Mouse (Mus musculus) layer of hippocampus, postnatal 14 days (tissue): ENCODE data around the gene Arrdc2. TPM values are rescaled to one million over a fixed set of nuclear protein-coding genes. Genes with fewer than 3 reads are reported as not detected.
A peak's percentile ranks its signal among the peaks of the same experiment; 100 is the strongest.
"Not testable (repeated sequence)": the region's sequence is repeated elsewhere in the genome, so short reads cannot be mapped to it uniquely, and the experiment has no call there.

ENCODE experiments used
- DNase-seq, 2 experiments: peaks; one replicate each; pipeline ENCODE4 v3.0.0; 2021 to 2022; ENCODE audit warnings: low spot score in 2 of 2, mixed read lengths in 1 of 2
- total RNA-seq, 2 experiments: library from RNA; stranded (reverse); gene quantifications; 2 replicates each; pipeline ENCODE4 v1.2.3; 2021

The Arrdc2 gene
- total RNA-seq, 2 experiments from 2014 or later = 23.3 to 24.5 TPM

DNA sequence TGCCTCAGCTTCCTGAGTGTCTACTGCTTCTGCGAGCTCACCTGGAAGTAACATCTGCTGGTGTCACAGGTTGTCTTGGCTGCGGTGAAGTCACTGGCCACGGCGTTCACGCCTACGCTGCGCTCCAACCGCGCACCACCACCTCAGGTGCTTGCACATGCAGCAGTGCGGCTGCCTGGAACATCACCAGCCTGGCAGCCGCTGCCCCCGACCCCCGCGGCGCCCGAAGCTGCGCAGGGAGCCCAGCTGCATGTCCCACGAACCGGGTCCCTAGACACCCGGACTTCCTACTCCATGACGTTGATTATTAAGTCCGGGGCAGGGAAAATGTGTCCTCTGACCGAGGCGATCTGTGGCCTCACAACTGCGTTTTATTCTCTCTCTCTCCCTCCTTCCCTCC lies 3.0 kb upstream of the Arrdc2 start:
- DNase-seq = no peak

DNA sequence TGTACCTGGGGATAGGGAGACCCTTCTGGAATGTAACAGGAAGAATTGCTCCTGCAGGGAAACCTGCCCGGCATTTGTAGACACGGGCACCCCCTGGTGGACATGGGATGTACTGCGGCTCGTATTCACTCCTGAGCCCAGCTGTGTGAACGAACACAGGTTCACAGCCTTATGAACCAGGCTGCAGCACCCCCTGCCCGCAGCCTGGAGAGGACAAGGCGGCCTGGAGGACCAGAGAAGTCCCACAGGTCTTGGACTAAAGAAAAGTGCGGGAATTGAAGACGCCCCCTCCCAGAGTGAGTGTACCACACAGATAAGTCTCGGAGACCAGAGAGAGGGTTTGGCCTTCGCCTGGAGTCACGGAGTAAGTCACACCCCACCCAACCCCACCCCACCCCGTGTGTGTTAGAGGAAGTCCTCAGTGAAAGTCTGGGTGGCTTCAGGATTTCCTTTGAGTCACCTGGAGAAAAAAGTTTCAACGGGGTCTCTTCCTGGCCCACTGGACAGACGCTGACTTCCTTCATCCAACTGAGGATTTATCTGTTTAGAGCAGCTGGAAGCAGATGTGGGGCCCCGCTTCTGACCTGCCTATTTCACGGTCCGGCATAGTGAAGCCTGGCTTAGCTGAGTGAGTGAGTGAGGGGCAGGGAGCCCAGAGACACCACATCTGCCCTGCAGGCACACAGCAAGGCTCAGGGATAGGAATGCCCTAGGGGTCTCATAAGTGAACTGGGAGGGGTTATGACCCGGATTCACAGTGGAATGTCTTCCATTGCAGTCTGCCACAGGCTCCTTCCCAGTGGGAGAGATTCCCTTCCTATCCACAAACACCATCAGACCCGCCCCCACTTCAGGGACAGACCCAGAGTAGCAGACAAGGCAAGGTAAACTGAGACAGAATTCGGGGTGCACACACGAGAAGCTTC lies 1.9 kb upstream of the Arrdc2 start:
- DNase-seq = peak; percentile 92

DNA sequence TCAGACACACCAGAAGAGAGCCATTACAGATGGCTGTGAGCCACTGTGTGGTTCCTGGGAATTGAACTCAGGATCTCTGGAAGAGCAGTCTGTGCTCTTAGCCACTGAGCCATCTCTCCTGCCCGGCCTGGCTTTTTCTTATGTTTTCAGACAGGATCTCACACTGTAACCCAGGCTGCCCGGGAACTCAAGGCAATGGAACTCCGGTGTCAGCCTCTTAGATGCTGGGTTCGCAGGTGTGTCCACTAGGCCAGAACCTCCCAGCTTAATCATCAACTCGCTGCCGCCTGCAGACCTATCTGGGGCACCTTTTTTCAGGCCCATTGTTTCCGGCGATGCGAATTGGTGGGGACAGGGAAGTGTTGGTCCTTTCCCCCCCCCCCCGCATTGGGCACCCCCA lies 1.1 kb upstream of the Arrdc2 start:
- DNase-seq = no peak

DNA sequence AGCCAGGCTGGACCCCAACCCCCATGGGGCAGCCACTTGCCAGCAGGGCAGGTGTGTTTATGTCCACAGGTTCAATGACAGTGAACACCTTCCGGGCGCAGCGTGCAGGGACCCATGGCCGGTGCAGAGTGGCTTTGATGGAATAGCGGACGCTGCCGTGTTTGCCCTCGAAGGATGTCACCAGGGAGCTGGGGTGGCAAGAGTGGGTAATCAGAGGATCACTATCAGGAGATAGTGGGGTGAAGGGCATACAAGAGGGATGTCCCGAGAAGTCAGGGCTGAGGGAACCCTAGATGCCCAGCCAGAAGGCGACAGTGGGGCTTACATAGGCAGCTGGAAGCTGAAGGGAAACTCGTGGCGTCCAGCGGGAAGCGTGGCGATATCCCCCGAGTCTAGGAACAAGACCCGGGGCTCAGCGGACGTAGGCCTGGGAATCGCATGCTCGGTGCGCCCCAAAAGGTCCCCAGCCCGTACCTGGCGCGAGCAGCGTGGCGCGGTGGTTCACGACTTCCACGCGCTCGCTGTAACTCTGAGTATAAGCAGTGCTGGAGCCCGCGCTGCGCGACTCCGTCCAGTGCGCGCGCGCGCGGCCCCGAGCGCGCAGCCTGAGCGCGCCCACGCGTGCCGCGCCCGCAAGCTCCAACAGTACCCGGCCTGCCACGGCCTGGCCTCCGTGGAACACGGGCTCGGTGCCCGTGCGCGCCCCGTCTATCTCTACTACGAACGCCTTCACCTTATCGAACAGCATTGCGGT lies 689 bp downstream of the Arrdc2 start:
- DNase-seq = no peak

DNA sequence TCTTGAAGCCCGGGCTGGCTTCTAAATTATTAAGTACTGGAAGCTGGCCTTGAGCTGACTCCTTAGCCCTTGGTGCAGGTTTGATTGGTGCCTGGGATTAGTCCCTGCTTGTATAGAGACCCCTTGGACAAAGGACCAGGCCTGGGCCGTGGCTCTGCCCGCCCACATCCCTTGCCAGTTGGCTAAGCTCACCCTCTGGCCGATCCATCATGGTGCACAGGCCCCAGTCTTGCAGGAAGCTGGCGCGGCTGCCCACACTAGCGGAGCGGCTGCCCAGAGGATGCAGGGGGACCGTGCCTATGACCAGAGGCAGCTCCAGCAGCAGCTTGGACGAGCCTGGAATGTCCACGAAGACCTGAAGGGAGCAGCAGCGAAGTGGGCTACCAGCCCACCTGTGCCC lies 2.9 kb downstream of the Arrdc2 start:
- peak in 1 of 2 experiments; percentile 58 for DNase-seq

DNA sequence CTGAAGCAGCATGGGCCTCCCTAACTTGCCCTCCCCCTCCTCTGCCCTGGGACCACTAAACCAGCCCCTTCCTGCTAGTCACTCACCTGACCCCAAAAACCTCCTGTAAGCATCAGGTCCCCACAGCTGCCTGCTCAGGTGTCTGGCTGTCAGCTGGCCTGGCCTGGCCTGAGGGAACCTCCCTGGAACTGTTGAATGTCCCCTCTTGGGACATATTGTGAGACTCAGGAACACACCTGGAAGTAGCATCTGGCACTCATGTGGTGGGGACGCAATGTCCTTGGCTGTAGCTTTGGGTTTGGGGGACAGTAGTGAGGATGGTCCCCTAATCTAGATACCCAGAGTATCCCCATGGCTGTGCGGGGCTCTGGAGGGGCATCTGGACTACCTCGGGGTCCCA lies 5.4 kb downstream of the Arrdc2 start:
- no peak for DNase-seq

DNA sequence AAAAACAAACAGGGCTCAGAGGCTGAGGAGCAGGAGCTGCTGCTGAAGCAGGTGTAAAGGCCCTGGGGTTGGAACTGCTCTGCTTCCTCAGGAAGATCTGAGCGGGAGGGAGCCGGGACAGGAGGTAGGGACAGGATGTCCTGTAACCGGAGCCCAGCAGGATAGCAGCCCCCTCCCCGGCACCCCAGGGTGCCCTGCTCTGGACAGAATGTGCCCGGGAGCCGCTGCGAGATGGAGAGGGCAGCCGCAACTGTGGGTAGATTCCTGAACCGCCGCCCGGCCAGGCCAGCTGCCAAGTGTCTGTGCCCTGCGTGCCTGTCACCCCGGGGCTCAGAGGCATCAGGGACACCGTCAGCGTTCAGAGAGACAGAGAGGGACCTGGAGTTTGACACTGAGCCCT lies 6.0 kb downstream of the Arrdc2 start:
- DNase-seq = peak in 1 of 2 experiments; percentile 62

DNA sequence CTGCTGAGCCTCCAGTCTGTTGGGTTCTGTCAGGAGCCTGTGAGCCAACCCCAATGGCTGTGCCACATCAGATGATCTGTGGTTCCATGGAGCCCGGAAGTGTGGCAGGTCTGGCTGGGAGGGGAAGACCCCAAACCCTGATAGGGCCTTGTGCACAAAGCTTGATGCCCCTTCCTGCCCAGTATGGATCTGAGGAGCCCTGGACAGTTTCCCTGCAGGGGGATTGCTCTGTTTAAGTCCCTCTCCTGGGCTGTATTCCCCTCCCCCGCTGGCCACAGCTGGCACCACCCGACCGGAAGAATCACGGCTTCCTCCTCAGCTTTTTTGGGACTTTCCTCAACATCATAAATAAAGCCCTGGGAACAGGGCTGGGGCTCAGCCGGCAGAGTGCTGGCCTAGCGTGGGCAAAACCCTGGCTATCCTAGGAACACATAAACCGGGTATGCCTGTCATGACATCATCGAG lies 6.5 kb downstream of the Arrdc2 start:
- no peak for DNase-seq

DNA sequence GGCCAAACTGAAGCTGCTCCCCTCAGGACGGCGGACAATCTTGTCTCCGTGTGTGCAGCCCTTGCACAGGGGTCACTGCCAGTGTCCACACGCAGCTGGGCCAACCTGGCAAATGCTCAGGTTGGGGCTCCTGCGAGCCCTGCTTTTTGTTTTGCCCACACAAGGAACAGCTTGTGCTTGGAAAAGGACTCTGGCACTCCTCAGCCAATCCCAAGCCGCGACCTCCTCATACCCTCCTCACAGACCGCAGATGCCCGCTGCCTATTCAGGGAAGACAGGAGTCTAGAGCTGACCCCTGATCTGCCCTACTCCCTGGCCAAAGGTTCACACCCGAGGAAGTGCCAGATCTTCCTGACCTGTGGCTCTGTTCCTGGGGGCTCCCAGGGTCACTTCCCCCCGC lies 7.1 kb downstream of the Arrdc2 start:
- no peak for DNase-seq

DNA sequence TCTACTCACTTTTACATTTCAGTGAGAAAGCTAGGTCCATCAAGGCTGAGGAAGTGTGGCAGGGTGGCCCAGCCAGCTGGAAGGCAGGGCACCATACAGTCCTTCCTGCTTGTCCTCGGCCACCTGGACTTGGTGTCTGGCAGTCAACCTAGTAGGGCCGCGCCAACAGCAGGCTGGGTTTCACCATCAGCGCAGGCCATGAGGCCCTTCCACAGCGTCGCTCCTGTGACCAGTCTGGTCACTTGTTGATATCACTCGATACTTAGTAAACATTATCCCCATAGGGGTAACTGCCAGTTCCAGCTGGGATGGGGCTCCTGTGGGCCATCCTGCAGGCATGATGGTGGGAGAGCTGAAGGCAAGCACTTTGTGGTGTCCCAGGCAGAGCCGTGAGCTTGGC lies 8.0 kb downstream of the Arrdc2 start:
- DNase-seq = no peak

DNA sequence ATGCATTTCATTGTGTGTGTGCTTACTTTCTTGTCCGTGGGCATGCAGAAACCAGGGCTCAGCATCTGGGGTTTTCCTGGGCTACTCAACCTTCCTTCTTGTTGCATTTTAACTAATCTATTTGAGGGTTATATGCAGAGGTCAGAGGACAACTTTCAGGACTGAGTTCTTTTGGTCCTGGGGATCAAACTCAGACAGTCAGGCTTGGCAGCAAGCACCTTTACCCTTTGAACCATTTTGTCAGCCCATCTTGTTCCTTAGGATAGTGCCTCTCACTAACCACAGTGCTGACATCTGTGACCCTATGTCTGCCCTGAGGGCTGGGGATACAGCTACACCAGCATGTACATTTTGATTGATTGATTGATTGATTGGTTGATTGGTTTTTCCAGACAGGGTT lies 11.7 kb downstream of the Arrdc2 start:
- DNase-seq = no peak

DNA sequence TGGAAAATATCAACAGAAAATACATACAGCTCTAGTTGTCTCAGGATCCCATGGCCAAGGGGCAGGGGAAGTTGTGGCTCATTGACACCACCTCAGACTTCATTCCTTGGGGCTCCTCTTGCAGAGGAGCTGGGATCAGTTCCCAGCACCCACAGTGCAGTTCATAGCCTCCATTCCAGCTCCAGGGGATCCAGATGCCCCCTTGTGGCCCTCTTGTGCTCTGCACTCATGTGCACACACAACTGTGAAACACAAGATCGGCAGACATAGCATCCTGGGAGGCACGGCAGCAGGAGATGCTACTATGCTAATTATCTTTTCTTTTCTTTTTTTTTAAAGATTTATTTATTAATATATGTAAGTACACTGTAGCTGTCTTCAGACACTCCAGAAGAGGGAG lies 12.5 kb downstream of the Arrdc2 start:
- no peak for DNase-seq

DNA sequence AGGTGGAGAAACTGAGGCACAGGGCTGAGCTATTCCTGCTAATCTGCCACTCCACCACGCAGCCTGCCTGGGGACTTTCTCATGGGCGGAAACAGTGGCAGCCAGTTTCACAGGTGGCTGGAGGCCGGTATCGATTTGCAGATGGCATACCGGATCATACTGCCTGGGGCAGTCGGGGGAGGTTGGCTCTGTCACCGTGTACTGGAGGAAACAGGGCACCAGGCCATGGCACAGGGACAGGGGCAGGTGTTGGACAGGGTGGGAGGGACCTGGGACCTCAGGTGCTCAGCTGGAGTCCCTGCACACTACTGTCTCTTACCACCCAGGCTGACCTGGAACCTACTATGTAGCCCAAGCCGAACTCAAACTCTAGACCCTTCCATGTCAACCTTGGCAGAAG lies 13.7 kb downstream of the Arrdc2 start:
- DNase-seq = no peak

DNA sequence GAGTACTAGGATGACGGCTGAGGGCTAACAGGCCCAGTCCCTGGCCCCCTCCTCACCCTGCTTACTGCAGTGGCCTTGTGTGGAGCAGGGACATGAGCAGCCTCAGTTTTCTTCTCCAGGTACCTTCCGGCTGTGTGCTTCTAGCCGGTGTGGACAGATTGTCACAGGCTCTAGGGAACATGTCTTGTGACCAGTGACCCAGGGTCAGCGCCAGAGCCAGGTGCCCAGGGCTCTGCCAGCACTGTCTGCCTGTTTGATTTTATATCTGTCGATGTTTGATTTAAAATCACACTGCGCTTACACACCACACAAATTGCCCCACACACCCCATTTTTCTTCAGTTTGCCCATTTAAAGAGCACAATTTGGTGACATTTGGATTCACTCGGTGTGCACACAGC lies 15.7 kb downstream of the Arrdc2 start:
- no peak for DNase-seq

DNA sequence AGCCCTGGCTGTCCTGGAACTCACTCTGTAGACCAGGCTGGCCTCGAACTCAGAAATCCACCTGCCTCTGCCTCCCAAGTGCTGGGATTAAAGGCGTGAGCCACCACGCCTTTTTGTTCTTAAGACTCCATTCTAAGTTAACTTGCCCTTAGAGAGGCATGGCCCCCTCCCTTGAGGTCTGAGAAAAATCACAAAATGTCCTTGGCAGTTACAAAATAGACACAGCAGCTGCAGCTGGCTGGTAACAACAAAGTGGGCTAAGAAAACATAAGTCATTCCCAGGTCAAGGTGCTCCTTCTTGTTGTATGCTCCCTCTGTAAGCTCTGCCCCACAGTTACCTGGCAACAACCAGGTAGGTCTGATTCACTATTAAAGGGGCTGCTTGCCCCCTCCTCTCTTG lies 16.9 kb downstream of the Arrdc2 start:
- DNase-seq = not testable (repeated sequence)

DNA sequence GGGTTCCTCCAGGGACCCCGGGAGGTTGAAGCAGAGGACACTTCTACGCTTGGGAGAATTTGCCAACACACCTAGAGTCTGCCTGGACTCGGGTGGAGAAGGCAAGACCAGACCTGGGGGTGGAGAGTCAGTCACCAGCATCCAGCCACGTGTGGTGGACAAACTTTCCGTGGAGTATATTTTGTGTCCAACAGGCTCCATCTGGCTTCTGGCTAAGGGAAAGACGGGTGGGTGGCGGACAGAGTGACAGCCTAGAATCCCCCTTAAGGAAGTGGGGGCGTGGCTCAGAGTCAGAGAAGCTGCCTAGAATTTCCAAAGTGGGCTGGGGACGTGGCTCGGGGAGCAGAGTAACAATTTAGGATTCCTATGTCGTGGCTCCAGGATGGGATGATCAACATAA lies 17.5 kb downstream of the Arrdc2 start:
- DNase-seq = no peak

DNA sequence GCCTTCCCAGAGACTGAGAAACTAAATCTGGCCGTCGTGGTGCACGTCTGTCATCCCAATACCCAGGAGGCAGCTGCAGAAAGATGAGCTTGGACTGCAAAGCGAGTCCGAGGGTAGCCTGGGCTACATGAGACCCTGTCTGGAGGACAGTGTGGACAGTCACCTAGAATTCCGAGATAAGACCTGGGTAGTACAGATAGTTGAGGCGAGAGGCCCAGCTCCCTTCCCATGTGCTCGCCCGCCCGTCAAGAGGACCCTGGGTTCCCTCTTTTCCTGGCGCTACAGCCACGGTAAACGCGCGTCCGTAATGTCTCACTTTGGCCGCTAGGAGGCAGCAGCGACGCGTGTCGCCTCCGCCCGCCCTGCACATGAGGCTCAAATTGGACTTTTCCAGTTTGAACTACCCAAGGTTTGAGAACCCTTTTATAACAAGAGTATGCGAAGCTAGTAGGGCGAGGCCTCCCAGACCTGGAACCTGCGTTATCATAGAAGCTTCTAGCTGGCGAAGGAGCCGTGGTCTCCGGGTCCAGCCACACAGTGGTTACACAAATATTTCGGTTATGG lies 18.0 kb downstream of the Arrdc2 start:
- no peak for DNase-seq

DNA sequence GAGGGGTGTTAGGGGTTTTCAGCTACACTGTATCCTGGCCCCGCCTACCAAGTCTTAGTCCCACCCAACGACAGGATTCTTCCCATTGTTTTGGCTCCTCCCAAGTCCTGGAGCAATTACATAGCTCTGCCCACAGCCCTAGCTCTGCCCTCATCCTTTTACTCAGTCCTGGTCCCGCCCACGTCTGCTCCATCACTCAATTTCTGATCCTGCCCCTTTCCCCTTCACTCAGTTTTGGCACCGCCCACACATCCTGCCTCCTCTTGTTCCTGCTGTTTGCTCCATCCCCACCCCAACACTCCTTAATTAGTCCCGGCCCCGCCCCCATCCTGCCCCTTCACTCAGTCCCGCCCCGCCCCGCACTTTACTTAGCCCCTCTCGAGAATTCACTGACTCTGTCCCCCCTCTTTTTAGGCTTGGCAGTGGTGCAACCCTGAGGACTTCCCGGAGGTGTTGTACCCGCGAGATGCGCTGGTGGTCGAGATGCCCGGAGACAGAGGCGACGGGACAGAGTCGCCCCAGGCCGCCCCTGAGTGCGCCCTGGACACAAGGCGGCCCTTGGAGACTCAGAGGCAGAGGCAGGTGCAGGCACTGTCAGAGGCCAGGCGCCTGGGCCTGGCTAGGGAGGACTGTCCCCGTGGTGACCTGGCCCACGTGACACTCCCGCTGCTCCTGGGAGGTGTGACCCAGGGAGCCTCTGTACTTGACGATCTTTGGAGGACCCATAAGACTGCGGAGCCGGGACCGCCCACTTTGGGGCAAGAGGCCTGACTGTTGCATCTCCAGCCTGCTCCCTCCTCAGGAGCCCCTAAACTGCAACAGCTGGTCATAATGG lies 19.2 kb downstream of the Arrdc2 start:
- no peak for DNase-seq

DNA sequence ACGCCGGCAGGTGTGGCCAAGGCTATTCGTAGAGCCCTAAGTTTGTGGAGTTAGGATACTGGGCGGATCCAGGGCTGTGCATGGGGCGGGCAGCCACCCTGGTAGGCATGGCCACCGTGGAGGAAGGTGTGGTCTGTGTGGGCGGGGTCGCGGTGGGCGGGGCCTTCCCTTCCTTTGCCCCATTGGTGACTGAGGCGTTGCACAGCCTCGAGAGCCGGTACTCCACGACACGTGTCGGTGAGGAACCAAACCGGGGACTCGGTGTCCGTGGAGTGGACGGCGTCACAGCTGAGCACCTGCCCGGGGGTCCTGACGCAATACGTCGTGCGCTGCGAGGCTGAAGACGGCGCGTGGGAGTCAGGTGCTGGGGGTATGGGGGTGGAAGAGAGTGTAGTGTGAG lies 22.8 kb downstream of the Arrdc2 start:
- no peak for DNase-seq

DNA sequence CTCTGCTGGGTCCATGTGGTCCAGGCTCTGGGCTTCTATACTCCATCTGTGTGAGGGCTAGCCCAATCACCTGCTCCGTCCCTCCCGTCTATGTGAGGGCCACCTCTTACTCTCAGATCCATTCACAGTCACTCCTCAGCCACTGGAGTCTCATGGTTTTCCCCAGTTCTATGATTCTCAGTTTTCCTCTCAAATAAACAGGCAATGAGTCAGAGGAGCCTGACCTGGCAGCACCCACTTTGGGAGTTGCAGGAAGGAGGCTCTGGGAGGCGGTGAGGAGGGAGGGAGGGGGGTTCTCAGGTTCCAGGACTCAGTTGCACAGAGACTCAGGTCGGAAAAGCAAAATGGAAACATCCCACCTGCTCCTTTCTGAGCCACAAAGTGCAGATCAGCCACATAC lies 26.6 kb downstream of the Arrdc2 start:
- DNase-seq = no peak

DNA sequence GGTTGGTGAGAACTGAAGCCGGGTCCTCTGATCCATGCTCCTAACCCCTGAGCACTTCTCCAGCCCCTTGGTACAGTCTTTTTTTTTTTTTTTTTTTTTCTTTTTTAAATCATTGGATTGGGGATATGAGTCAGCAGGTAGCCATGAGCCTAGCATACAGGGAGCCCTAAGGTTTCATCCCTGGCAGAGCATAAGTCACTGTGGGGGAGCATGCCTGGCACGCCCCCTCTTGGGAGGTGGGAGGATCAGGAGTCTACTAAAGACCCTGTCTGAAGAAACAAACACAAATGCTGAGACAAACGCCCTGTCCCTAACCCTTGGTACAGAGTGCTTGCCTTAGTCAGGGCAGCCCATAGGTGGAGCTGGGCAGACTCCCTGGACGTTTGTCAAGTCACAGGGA lies 27.5 kb downstream of the Arrdc2 start:
- DNase-seq = no peak
